Mouse (Mus musculus): ENCODE data around the gene Olfr325. TPM values are rescaled to one million over a fixed set of nuclear protein-coding genes. Genes with fewer than 3 reads are reported as not detected.
"Not testable (repeated sequence)": the region's sequence is repeated elsewhere in the genome, so short reads cannot be mapped to it uniquely, and the experiment has no call there.

Olfr325 gene
- total RNA-seq (2021) = not detected
- long read RNA-seq, experiment 1 = 0 reads
- long read RNA-seq, experiment 2 = 0 reads

- intact Hi-C loops (cut with DNase I; ENCODE audit: low total_unique reads) = no loop called here
- DNase-seq = no peak
Measured at GRCm38 (mm10) chr11:58577430-58577829, at the start of gene Olfr325. TSS of gene Olfr325 (plus strand) at chr11:58577730.

- DNase-seq; intact Hi-C loops (cut with DNase I; ENCODE audit: low total_unique reads): not testable (repeated sequence)
Measured at GRCm38 (mm10) chr11:58534736-58535135, 42.8 kb upstream of the Olfr325 start, which contains the start of gene Olfr330. TSS of gene Olfr330 (minus strand) at chr11:58534836.

GRCm38 (mm10) chr11:58546322-58546721 lies 31.2 kb upstream of the Olfr325 start, which contains the start of gene Olfr329-ps:
TSS of gene Olfr329-ps (minus strand) at chr11:58546422.
- DNase-seq = no peak
- intact Hi-C loops (cut with DNase I; ENCODE audit: low total_unique reads) = no loop called here

GRCm38 (mm10) chr11:58555536-58555935 lies 22.0 kb upstream of the Olfr325 start, which contains the start of gene Olfr328:
TSS of gene Olfr328 (minus strand) at chr11:58555636.
- intact Hi-C loops (cut with DNase I; ENCODE audit: low total_unique reads) = no loop called here
- no peak for DNase-seq

GRCm38 (mm10) chr11:58570405-58570804 lies 7.1 kb upstream of the Olfr325 start, which contains the start of gene Olfr224:
TSS of gene Olfr224 (minus strand) at chr11:58570553.
- DNase-seq = peak; percentile 64
- intact Hi-C loops (cut with DNase I; ENCODE audit: low total_unique reads) = no loop called here

GRCm38 (mm10) chr11:58578636-58579035 lies 1.1 kb downstream of the Olfr325 start:
- intact Hi-C loops (cut with DNase I; ENCODE audit: low total_unique reads) = no loop called here
- DNase-seq = no peak

- intact Hi-C loops (cut with DNase I; ENCODE audit: low total_unique reads) = loop anchor here (5.0 kb wide), 1 partner anchor 186 kb away; no protein-coding TSS in a partner anchor
- peak; percentile 38 for DNase-seq
Measured at GRCm38 (mm10) chr11:58587898-58588348, 10.4 kb downstream of the Olfr325 start.

- intact Hi-C loops (cut with DNase I; ENCODE audit: low total_unique reads) = loop anchor here (5.0 kb wide), 1 partner anchor 186 kb away; no protein-coding TSS in a partner anchor
- DNase-seq = no peak
Measured at GRCm38 (mm10) chr11:58588620-58589250, 11.2 kb downstream of the Olfr325 start.

GRCm38 (mm10) chr11:58594814-58595213 lies 17.3 kb downstream of the Olfr325 start, which contains the start of gene Olfr324:
TSS of gene Olfr324 (plus strand) at chr11:58595114.
- DNase-seq = no peak
- intact Hi-C loops (cut with DNase I; ENCODE audit: low total_unique reads) = no loop called here

GRCm38 (mm10) chr11:58597837-58598236 lies 20.3 kb downstream of the Olfr325 start:
- DNase-seq = no peak
- intact Hi-C loops (cut with DNase I; ENCODE audit: low total_unique reads) = no loop called here

GRCm38 (mm10) chr11:58602062-58602461 lies 24.5 kb downstream of the Olfr325 start:
- intact Hi-C loops (cut with DNase I; ENCODE audit: low total_unique reads) = no loop called here
- no peak for DNase-seq

- intact Hi-C loops (cut with DNase I; ENCODE audit: low total_unique reads) = no loop called here
- DNase-seq = no peak
Measured at GRCm38 (mm10) chr11:58602800-58603560, 25.4 kb downstream of the Olfr325 start.

GRCm38 (mm10) chr11:58604688-58605087 lies 27.2 kb downstream of the Olfr325 start:
- intact Hi-C loops (cut with DNase I; ENCODE audit: low total_unique reads) = no loop called here
- no peak for DNase-seq

- intact Hi-C loops (cut with DNase I; ENCODE audit: low total_unique reads) = no loop called here
- no peak for DNase-seq
Measured at GRCm38 (mm10) chr11:58605228-58605627, 27.7 kb downstream of the Olfr325 start.

- no peak for DNase-seq
- intact Hi-C loops (cut with DNase I; ENCODE audit: low total_unique reads) = no loop called here
Measured at GRCm38 (mm10) chr11:58606177-58606919, 28.8 kb downstream of the Olfr325 start.

- no peak for DNase-seq
- intact Hi-C loops (cut with DNase I; ENCODE audit: low total_unique reads) = no loop called here
Measured at GRCm38 (mm10) chr11:58607030-58607429, 29.5 kb downstream of the Olfr325 start.

- intact Hi-C loops (cut with DNase I; ENCODE audit: low total_unique reads) = no loop called here
Measured at GRCm38 (mm10) chr11:58613359-58613758, 35.8 kb downstream of the Olfr325 start.

GRCm38 (mm10) chr11:58614526-58614925 lies 37.0 kb downstream of the Olfr325 start:
- intact Hi-C loops (cut with DNase I; ENCODE audit: low total_unique reads) = no loop called here
- no peak for DNase-seq

More at GRCm38 (mm10) chr11:58613359-58613758, 35.8 kb downstream of the Olfr325 start:
- DNase-seq = no peak

GRCm38 (mm10) chr11:58615975-58616374 lies 38.4 kb downstream of the Olfr325 start, which contains the start of gene 2210407C18Rik:
TSS of gene 2210407C18Rik (minus strand) at chr11:58616075.
- DNase-seq = no peak
- intact Hi-C loops (cut with DNase I; ENCODE audit: low total_unique reads) = no loop called here
